Mouse (Mus musculus) MEL (cell line): Measurements from ENCODE around the gene Slc29a1. TPM values are rescaled to one million over a fixed set of nuclear protein-coding genes. Genes with fewer than 3 reads are reported as not detected.

Experiments used
- DNase-seq: peaks from one replicate; pipeline ENCODE4 v3.0.0; 2011; ENCODE audit warnings: low read depth, low spot score
- H3K27ac ChIP-seq: 2 replicates; pipeline ENCODE4 v1.5.1; 2012; ENCODE audit warnings: low read depth, mild to moderate bottlenecking, control low read depth, low read length, moderate library complexity; ENCODE audit not compliant: control insufficient read depth
- H3K27me3 ChIP-seq, 2 experiments: fragments of 150-350 bp in 1 of 2; sonication (generic) in 1 of 2; 2 replicates each; pipeline ENCODE4 v1.6.1; 2012; ENCODE audit warnings: low read length in 2 of 2, mild to moderate bottlenecking in 2 of 2, improper control_type of control experiment in 1 of 2, moderate library complexity in 1 of 2; ENCODE audit not compliant: insufficient read depth in 2 of 2, control insufficient read depth in 1 of 2
- H3K36me3 ChIP-seq, 2 experiments: 2 replicates each; pipeline ENCODE4 v1.6.1; 2012 to 2014; ENCODE audit warnings: low read length in 2 of 2, improper control_type of control experiment in 1 of 2, inconsistent platforms in 1 of 2, mild to moderate bottlenecking in 1 of 2; ENCODE audit not compliant: insufficient read depth in 2 of 2, control insufficient read depth in 1 of 2
- H3K4me1 ChIP-seq, 2 experiments: fragments of 150-350 bp in 1 of 2; sonication (generic) in 1 of 2; 2 replicates each; pipeline ENCODE4 v1.6.1; 2012; ENCODE audit warnings: low read length in 2 of 2, improper control_type of control experiment in 1 of 2, mild to moderate bottlenecking in 1 of 2; ENCODE audit not compliant: insufficient read depth in 2 of 2, control insufficient read depth in 1 of 2
- H3K4me3 ChIP-seq, 2 experiments: fragments of 150-350 bp in 1 of 2; sonication (generic) in 1 of 2; 2 replicates each; pipeline ENCODE4 v1.5.1; 2012; ENCODE audit warnings: low read depth in 2 of 2, low read length in 2 of 2, mild to moderate bottlenecking in 2 of 2, moderate library complexity in 2 of 2, control low read depth in 1 of 2, improper control_type of control experiment in 1 of 2; ENCODE audit not compliant: control insufficient read depth in 1 of 2, insufficient read depth in 1 of 2
- H3K79me2 ChIP-seq: 2 replicates; pipeline ENCODE4 v1.6.1; 2012; ENCODE audit warnings: mild to moderate bottlenecking, low read length, moderate library complexity; ENCODE audit not compliant: control insufficient read depth, poor library complexity, insufficient read depth
- H3K9ac ChIP-seq: 2 replicates; pipeline ENCODE4 v1.6.1; 2012; ENCODE audit warnings: low read depth, mild to moderate bottlenecking, control low read depth, low read length, moderate library complexity; ENCODE audit not compliant: control insufficient read depth, poor library complexity, severe bottlenecking
- H3K9me3 ChIP-seq: fragments of 150-350 bp; sonication (generic); replicated peaks from 2 replicates; pipeline ENCODE4 v1.6.1; 2012; ENCODE audit warnings: mild to moderate bottlenecking, low read length, improper control_type of control experiment, moderate library complexity; ENCODE audit not compliant: insufficient read depth
- BHLHE40 ChIP-seq: IDR thresholded peaks from 2 replicates; pipeline ENCODE4 v1.6.1; 2012; ENCODE audit warnings: low read depth, mild to moderate bottlenecking, inconsistent platforms, low read length, improper control_type of control experiment, borderline replicate concordance
- CHD1 ChIP-seq: IDR thresholded peaks from 2 replicates; pipeline ENCODE4 v1.6.1; 2012; ENCODE audit warnings: low read depth, mild to moderate bottlenecking, inconsistent platforms, low read length, improper control_type of control experiment
- CHD2 ChIP-seq: IDR thresholded peaks from 2 replicates; pipeline ENCODE4 v1.6.1; 2011; ENCODE audit warnings: low read length, improper control_type of control experiment
- CTCF ChIP-seq, 3 experiments: IDR thresholded peaks in 2 of 3; conservative IDR thresholded peaks in 1 of 3; 2 replicates each; pipeline ENCODE4 v1.5.1; 2011 to 2012; ENCODE audit warnings: low read length in 3 of 3, low read depth in 2 of 3, mild to moderate bottlenecking in 2 of 3, improper control_type of control experiment in 1 of 3, inconsistent platforms in 1 of 3, mixed read lengths in 1 of 3, moderate library complexity in 1 of 3; ENCODE audit not compliant: control insufficient read depth in 1 of 3, insufficient read depth in 1 of 3, poor library complexity in 1 of 3, severe bottlenecking in 1 of 3
- E2F4 ChIP-seq: IDR thresholded peaks from 2 replicates; pipeline ENCODE4 v1.6.1; 2011; ENCODE audit warnings: low read depth, low read length, improper control_type of control experiment, borderline replicate concordance
- GABPA ChIP-seq: IDR thresholded peaks from 2 replicates; pipeline ENCODE4 v1.6.1; 2012; ENCODE audit warnings: low read depth, mild to moderate bottlenecking, inconsistent platforms, low read length, improper control_type of control experiment, moderate library complexity
- GATA1 ChIP-seq: IDR thresholded peaks from 2 replicates; pipeline ENCODE4 v1.6.1; 2011; ENCODE audit warnings: low read depth, low read length, improper control_type of control experiment
- JUND ChIP-seq: IDR thresholded peaks from 2 replicates; pipeline ENCODE4 v1.6.1; 2011; ENCODE audit warnings: low read depth, mild to moderate bottlenecking, improper control_type of control experiment, low read length
- MAFK ChIP-seq: IDR thresholded peaks from 2 replicates; pipeline ENCODE4 v1.6.1; 2011; ENCODE audit warnings: low read depth, mild to moderate bottlenecking, low read length, improper control_type of control experiment, borderline replicate concordance
- MAX ChIP-seq: IDR thresholded peaks from 2 replicates; pipeline ENCODE4 v1.6.1; 2011; ENCODE audit warnings: low read length, improper control_type of control experiment
- MYB ChIP-seq: IDR thresholded peaks from 2 replicates; pipeline ENCODE4 v1.6.1; 2011; ENCODE audit warnings: mild to moderate bottlenecking, low read depth, low read length, improper control_type of control experiment
- MYC ChIP-seq: IDR thresholded peaks from 2 replicates; pipeline ENCODE4 v1.6.1; 2011; ENCODE audit warnings: low read depth, mild to moderate bottlenecking, low read length, improper control_type of control experiment, moderate library complexity
- POLR2AphosphoS5 ChIP-seq: IDR thresholded peaks from 2 replicates; pipeline ENCODE4 v1.6.1; 2012; ENCODE audit warnings: low read depth, borderline replicate concordance, mild to moderate bottlenecking, inconsistent platforms, low read length, moderate library complexity, mixed read lengths
- RAD21 ChIP-seq: IDR thresholded peaks from 2 replicates; pipeline ENCODE4 v1.6.1; 2011; ENCODE audit warnings: mild to moderate bottlenecking, low read depth, low read length, improper control_type of control experiment
- SIN3A ChIP-seq: IDR thresholded peaks from 2 replicates; pipeline ENCODE4 v1.6.1; 2012; ENCODE audit warnings: low read length, improper control_type of control experiment, inconsistent platforms
- SMC3 ChIP-seq: IDR thresholded peaks from 2 replicates; pipeline ENCODE4 v1.6.1; 2011; ENCODE audit warnings: low read depth, low read length, improper control_type of control experiment
- TAL1 ChIP-seq: IDR thresholded peaks from 2 replicates; pipeline ENCODE4 v1.6.1; 2012; ENCODE audit warnings: mild to moderate bottlenecking, inconsistent platforms, low read length, moderate library complexity, mixed read lengths
- TCF12 ChIP-seq: IDR thresholded peaks from 2 replicates; pipeline ENCODE4 v1.6.1; 2014; ENCODE audit warnings: low read depth, mild to moderate bottlenecking, inconsistent platforms, low read length, improper control_type of control experiment, moderate library complexity
- USF1 ChIP-seq: IDR thresholded peaks from 2 replicates; pipeline ENCODE4 v1.6.1; 2014; ENCODE audit warnings: low read depth, mild to moderate bottlenecking, inconsistent platforms, low read length, improper control_type of control experiment, moderate library complexity
- USF2 ChIP-seq, 2 experiments: IDR thresholded peaks; 2 replicates each; pipeline ENCODE4 v1.6.1; 2011 to 2012; ENCODE audit warnings: improper control_type of control experiment in 2 of 2, low read length in 2 of 2, borderline replicate concordance in 1 of 2, inconsistent platforms in 1 of 2, low read depth in 1 of 2, mild to moderate bottlenecking in 1 of 2; ENCODE audit not compliant: insufficient read depth in 1 of 2
- ZC3H11A ChIP-seq: IDR thresholded peaks from 2 replicates; pipeline ENCODE4 v1.6.1; 2012; ENCODE audit warnings: low read depth, mild to moderate bottlenecking, inconsistent platforms, low read length, improper control_type of control experiment
- ZKSCAN1 ChIP-seq: IDR thresholded peaks from 2 replicates; pipeline ENCODE4 v1.6.1; 2012; ENCODE audit warnings: low read depth, mild to moderate bottlenecking, inconsistent platforms, low read length, improper control_type of control experiment, moderate library complexity
- ZMIZ1 ChIP-seq: IDR thresholded peaks from 2 replicates; pipeline ENCODE4 v1.6.1; 2012; ENCODE audit warnings: low read depth, mild to moderate bottlenecking, inconsistent platforms, low read length, improper control_type of control experiment, moderate library complexity
- ZNF384 ChIP-seq: IDR thresholded peaks from 2 replicates; pipeline ENCODE4 v1.6.1; 2012; ENCODE audit warnings: low read depth, mild to moderate bottlenecking, inconsistent platforms, low read length, improper control_type of control experiment
- polyA plus RNA-seq, 2 experiments: library from polyadenylated mRNA; stranded (reverse) in 1 of 2; unstranded in 1 of 2; fragments of >175 nt in 1 of 2; fragments of >200 nt in 1 of 2; gene quantifications; 2 replicates each; pipeline versions ENCODE4 v1.2.1 to v1.2.4; 2012; ENCODE audit warnings: low replicate concordance in 2 of 2, low read depth in 1 of 2; ENCODE audit not compliant: insufficient read length in 2 of 2, insufficient read depth in 1 of 2, missing spikeins in 1 of 2
- total RNA-seq: library from RNA; depleted of rRNA; stranded (reverse); fragments of 300-350 nt; gene quantifications from 2 replicates; pipeline ENCODE4 v1.2.3, GENCODE M21; 2012

Gene Slc29a1
- total and polyA plus RNA-seq, 3 experiments = 238 to 341 TPM; not detected in 1

DNA sequence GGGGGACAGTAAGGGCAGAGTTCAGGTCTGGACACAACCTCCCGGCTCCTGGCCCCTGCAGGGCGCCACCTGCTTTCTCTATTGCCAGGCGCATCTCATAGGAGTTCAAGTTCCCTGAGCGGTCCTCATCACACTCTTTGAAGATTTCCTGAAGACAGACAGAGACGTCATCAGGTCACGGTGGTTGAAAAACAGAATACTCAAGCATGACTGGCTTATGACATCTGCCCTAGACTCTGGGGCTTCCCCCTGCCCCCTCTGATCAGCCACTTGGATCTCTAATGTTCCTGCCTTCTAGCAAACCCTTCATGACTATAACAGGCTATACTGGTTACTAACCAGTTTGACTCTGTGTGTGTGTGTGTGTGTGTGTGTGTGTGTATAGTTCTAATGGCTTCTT is 32.5 kb upstream of the Slc29a1 start:
- H3K79me2 ChIP-seq = no peaks in the 10 kb centered on the region
- peaks cover 2 to 20% of the 10 kb centered on the region in 2 experiments; a peak in 2 of 4 replicates for H3K4me1 ChIP-seq

DNA sequence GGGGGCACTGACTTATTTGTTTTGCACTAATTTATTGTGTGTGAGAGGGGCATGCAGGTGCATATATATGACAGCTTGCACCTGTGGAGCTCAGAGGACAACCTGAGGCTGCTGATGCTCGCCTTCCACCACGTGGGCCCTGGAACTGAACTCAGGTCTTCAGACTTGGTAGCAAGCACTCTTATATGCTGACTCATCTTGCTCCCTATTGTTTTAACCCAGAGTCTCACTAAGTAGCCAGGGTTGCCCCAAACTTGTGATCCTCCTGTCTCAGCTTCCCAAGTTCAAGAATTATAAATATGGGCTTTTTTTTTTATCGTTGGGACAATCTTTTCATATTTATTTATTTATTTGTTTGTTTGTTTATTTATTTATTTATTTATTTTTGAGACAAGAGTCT is 31.6 kb upstream of the Slc29a1 start:
- no peaks in the 10 kb centered on the region for H3K79me2 ChIP-seq
- no peak overlapping the region for H3K4me3 ChIP-seq
- H3K27ac ChIP-seq = no peak overlapping the region
- no peak for DNase-seq
- no peaks in the 10 kb centered on the region for H3K27me3 ChIP-seq
- no peaks in the 10 kb centered on the region for H3K9me3 ChIP-seq
- H3K9ac ChIP-seq = no peak overlapping the region
- TF ChIP-seq MAX (no peak), CHD1 (no peak), MAFK (no peak), USF2 (IDR thresholded peaks at IDR 0.05; ENCODE audit: borderline replicate concordance in 1 of 2, insufficient read depth in 1 of 2, low read depth in 1 of 2, low read length in 2 of 2) (no peak), MYB (no peak), JUND (no peak), SMC3 (no peak), TAL1 (no peak), TCF12 (no peak), ZNF384 (no peak), CTCF (IDR thresholded peaks at IDR 0.05 in 2 of 3, conservative IDR thresholded peaks at IDR 0.05 in 1 of 3; ENCODE audit: control insufficient read depth in 1 of 3, insufficient read depth in 1 of 3, low read depth in 2 of 3, low read length in 3 of 3, poor library complexity in 1 of 3, severe bottlenecking in 1 of 3) (no peak), BHLHE40 (no peak), GATA1 (no peak), CHD2 (no peak), RAD21 (no peak), SIN3A (no peak), ZC3H11A (no peak), USF1 (no peak), POLR2AphosphoS5 (no peak)
- peaks cover 2 to 25% of the 10 kb centered on the region in 2 experiments; a peak in 2 of 4 replicates for H3K4me1 ChIP-seq
- H3K36me3 ChIP-seq = peaks cover 0 to 12% of the 10 kb centered on the region in 2 experiments; a peak in 2 of 4 replicates

More for the DNA sequence above, 32.5 kb upstream of the Slc29a1 start:
- H3K9me3 ChIP-seq = no peaks in the 10 kb centered on the region
- H3K36me3 ChIP-seq = peaks cover 0 to 9% of the 10 kb centered on the region in 2 experiments; a peak in 2 of 4 replicates
- H3K27ac ChIP-seq = no peak overlapping the region
- no peak for TF ChIP-seq POLR2AphosphoS5
- TF ChIP-seq BHLHE40 = no peak
- no peak for TF ChIP-seq SIN3A
- TF ChIP-seq ZKSCAN1 = no peak
- TF ChIP-seq MYC = no peak
- no peak for TF ChIP-seq CTCF (IDR thresholded peaks at IDR 0.05 in 2 of 3, conservative IDR thresholded peaks at IDR 0.05 in 1 of 3; ENCODE audit: control insufficient read depth in 1 of 3, insufficient read depth in 1 of 3, low read depth in 2 of 3, low read length in 3 of 3, poor library complexity in 1 of 3, severe bottlenecking in 1 of 3)
- no peak for TF ChIP-seq ZMIZ1
- TF ChIP-seq GABPA = no peak
- TF ChIP-seq E2F4 = no peak
- no peak for TF ChIP-seq GATA1
- no peak for TF ChIP-seq MAFK
- TF ChIP-seq, all 39 proteins: peak for 0
- Histone ChIP-seq H3K4me3 (no peak overlapping the region), H3K27me3 (no peaks in the 10 kb centered on the region), H3K9ac (no peak overlapping the region)
- DNase-seq = no peak
